Mouse (Mus musculus): ENCODE results near the gene Nphs1.
"Not testable (repeated sequence)": the region's sequence is repeated elsewhere in the genome, so short reads cannot be mapped to it uniquely, and the experiment has no call there.

The Nphs1 gene

DNA sequence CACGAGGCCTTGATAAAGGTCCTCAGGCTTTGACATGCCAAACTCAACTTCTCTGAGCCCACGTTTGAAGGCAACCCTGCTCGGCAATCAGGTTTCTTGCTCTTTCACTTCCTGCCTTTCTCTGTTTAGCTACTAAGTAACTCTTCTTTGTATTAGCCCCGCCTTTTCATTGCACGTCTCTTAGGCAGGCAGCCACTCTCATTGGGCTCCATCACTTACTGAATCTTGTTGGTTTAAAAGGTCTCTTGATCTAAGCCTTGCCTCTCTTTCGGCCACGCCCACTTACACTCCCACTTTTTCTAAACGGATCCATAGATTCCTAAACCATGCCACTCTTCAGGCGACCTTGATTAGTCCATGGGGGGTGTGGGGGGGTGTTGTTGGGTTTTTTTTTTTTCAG, 14.4 kb upstream of the Nphs1 start:
- DNase-seq (ENCODE audit: low spot score), result no peak

DNA sequence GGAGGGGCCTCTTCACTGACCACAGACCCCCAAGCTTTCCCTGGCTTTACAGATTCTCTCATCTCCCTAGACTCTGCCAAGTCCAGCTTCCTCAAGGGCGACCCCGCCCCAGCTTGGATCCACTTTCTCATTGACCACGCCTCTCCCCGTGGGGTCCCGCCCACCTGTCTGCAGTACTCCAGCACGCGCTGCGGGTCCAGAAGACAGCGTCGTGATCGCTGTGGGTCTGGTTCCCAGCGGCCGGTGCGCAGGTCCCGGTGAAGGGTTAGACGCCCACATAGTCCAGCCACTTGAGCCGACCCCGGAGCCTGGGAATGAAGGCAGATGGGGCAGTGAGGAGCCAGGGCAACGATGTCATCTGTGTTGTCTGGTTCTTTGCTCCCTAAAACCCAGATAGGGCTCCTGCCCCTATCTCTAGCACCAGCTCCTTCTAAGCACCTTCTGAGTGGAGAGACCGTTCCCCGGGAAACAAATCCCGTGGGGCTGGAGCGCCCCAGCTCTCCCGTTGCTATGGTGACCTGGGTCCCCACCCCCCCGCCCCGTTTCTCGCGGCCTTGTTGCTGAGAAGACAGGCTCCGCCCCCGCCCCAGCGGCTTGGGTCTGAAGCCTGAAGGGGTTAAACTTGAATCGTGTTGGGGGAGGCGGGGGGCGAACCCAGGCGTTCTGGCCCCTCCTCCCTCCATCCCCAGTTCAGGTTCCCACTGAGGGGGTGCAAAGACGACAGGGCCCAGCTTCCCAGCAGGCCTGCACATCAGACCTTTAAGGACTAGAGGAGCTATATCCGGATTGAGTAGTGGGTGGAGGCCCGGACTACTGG, 13.8 kb upstream of the Nphs1 start:
- DNase-seq (ENCODE audit: low spot score), result peak; percentile 31

DNA sequence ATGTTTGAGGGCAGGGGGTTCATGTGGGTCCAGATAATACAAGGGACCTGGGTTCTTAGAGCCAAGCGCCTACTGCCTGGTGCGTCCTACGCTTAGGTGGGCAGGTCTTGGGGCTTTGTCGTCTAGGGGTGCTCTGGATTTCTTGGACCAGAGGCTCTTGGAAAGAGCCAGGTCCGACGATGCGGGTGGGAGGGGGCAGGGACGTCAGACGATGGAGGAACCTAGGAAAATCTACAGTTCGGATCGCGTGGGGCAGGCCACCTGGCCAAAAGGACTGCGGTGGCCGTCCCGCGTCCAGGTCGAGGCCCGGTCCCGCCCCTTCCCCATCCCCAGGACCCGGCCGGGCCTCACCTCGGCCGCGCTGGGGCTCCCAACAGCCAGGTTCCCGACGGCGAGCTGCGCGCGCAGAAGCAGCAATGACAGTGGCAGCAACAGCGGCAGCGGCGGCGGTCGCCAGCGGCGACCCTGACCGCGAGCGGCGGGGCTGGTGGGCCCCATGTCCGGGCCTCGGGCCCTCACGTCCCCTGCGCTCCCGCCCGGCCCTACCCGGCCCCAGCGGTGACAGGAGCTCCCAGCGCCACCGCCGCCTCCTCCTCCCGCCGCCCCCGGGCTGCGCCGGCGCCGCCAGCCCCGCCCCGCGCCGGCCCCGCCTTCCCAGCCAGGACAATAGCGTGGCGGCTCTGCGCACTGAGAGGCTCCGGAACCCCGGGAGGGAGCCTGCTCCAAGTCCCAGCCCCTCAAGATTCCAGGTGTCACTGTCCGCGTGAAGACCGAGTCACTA, 13.0 kb upstream of the Nphs1 start, which contains the start of gene Aplp1:
Gene Aplp1, minus strand, starts transcription at position 565 of the 781 bp plus-strand sequence.
- DNase-seq (ENCODE audit: low spot score), result no peak

GRCm38 (mm10) chr7:30450241-30450640, 7.9 kb upstream of the Nphs1 start:
- DNase-seq (ENCODE audit: low spot score), result no peak

DNA sequence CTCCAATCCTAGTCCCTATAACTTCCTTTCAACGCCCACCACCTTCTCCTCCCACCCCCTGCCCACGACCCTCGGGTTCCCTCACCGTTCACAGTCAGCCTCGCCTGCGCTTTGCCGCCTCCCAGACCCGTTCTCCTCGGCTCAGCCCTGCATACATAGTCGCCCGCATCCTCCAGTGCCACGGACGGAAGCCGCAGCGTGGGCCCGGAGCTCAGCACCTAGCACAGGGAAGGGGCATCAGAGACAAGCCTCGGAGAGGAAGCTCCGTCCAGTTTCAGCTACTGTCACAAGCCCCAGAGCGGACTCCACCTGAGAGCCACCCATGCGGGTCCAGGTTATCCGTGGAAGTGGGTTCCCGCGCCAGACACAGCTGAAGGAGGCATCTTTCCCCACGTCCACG, 4.8 kb upstream of the Nphs1 start:
- DNase-seq (ENCODE audit: low spot score), result no peak

DNA sequence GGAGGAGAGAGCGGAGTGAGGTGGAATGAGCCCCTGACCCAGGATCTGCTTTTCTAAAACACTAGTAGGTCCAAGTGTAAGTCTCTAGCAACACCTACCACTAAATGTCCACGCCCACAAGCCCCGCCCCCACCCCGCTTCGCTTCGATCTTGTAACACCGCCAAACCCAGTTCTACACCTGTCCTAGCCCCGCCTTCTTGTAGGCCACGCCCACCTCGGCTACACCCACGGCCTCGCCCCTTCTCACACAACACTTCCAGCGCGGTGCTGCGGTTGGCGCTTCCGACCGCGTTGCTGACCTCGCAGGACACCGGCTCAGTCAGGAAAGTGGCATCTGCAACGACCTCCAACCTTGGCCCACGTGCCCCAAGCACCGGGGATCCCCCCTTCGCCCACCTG, 4.3 kb upstream of the Nphs1 start:
- DNase-seq (ENCODE audit: low spot score), result no peak

GRCm38 (mm10) chr7:30454259-30454658, 3.9 kb upstream of the Nphs1 start:
- DNase-seq (ENCODE audit: low spot score), result no peak

DNA sequence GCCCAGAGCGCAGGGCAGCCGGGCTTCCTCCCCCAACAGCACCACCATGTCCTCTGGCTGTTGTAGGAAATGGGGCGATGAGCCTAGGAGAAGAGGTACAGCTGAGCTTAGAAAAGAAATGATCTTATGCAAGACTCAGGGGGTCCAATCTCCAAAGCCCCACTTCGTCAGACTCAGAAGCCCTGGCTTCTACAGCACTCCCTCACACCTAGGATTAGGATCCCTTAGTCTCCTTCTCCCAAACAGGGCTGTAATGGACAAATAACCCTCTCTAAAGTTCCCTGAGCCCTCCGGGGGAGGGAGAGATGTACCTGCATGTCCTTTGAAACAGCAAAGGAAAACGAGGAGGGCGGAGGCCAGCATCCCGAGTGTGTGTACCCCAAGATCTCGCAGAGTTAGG, 1.6 kb upstream of the Nphs1 start:
- DNase-seq (ENCODE audit: low spot score), result no peak

DNA sequence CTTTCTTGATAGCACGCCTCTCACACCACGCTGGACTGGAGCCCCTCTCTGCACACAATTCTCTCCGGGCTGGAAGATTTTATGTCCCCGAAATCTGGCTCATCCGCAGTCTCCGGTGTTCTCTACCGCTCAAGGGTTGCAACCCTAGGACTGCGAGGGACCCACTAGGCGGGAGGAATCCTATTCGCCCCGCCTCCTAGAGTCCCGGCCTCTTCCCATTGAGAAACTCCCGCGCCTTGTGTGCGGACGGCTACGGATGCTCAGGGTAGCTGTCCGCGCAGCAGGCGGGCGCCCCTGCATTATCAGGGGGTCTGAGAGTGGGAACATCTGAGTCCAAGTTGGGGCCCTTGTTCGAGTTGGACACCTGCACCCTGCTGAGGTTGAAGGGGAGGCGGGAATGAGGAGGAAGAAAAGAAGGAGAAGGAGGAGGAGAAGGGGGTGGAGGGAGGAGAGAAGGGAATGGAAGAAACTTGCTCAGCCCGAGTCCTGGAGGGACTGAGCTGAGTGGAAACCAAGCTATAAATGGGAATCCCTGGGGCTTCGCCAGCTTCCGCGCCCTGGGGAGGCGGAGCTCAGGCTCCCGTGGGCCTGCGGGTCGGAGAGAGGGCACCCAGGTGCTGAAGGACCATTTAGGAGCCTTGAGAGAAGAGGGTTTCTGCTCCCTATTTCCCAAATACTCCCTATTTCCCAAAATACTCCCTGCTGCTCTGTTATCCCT, 1.0 kb upstream of the Nphs1 start:
- no peak for DNase-seq (ENCODE audit: low spot score)

DNA sequence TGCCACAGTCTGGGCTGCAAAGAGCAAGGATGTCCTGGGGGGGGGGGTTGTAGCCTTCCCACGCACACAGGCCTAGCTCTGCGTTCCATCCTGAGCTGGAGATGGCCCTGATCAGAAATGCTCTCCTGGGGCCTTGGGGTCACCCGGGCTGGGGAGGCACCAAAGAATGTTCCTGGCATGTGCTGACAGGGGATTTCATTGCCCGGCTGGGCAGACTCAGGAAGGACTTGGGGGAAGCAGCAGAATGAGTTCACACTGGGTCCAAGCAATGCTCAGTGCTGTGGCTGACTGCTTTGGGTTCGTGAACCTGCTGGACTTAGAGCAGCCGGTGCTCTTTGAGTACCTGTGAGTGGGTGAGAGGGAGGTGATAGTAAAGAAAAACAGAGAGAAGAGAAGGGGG, 1.4 kb downstream of the Nphs1 start:
- DNase-seq (ENCODE audit: low spot score), result no peak

- no peak for DNase-seq (ENCODE audit: low spot score)
These were observed 5.5 kb downstream of the Nphs1 start for GRCm38 (mm10) chr7:30463568-30463967.

- DNase-seq (ENCODE audit: low spot score), result no peak
These were observed 5.9 kb downstream of the Nphs1 start for GRCm38 (mm10) chr7:30463996-30464395.

GRCm38 (mm10) chr7:30464816-30465300, 6.7 kb downstream of the Nphs1 start:
- DNase-seq (ENCODE audit: low spot score), result no peak

DNA sequence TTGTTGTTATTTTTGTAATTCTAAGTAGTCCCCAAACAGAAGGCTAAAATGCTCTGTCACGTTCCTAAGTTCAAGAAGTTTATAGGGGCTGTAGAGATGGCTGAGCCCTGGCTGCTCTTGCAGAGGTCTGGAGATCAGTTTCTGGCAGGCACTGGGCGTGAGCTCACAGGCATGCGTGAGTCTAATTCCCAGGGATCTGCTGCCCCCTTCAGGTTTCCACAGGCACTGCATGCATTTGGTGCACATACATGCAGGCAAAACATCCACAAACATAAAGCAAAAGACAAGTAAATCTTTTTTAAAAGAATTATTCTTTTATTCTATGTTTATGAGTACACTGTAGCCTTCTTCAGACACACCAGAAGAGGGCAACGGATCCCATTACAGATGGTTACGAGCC, 14.3 kb downstream of the Nphs1 start:
- no peak for DNase-seq (ENCODE audit: low spot score)

DNA sequence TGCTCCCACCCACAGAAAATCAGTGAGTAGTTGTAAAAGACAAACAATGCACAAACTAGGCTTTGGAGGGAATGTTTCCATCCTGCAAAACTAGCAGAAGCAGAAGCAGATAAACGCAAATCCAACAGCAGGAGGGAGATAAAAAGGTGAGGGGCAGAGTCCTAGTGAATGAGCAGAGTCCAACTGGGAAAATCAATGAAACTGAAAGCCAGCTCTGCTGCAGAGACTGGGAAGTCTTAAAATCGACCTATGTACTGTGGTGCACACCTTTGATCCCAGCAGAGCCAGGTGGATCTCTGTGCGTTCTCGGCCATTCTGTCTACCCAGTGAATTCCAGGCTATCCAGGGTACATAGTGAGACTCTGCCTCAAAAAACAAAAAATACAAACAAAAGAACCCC, 16.9 kb downstream of the Nphs1 start:
- no peak for DNase-seq (ENCODE audit: low spot score)

DNA sequence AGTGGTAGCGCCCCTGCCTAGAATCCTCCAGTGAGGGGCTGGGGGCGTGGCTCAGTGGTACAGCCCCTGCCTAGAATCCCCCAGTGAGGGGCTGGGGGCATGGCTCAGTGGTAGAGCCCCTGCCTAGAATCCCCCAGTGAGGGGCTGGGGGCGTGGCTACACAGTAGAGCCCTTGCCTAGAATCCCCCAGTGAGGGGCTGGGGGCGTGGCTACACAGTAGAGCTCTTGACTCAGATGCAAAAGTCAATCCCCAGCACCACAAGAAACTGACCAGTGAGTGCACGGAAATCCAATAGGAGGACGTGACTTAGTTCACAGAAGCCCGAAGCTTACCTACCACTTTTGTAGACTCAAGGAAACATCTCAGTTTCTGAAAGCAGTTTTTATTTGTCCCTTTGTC, 18.0 kb downstream of the Nphs1 start:
- not testable (repeated sequence) for DNase-seq (ENCODE audit: low spot score)

DNA sequence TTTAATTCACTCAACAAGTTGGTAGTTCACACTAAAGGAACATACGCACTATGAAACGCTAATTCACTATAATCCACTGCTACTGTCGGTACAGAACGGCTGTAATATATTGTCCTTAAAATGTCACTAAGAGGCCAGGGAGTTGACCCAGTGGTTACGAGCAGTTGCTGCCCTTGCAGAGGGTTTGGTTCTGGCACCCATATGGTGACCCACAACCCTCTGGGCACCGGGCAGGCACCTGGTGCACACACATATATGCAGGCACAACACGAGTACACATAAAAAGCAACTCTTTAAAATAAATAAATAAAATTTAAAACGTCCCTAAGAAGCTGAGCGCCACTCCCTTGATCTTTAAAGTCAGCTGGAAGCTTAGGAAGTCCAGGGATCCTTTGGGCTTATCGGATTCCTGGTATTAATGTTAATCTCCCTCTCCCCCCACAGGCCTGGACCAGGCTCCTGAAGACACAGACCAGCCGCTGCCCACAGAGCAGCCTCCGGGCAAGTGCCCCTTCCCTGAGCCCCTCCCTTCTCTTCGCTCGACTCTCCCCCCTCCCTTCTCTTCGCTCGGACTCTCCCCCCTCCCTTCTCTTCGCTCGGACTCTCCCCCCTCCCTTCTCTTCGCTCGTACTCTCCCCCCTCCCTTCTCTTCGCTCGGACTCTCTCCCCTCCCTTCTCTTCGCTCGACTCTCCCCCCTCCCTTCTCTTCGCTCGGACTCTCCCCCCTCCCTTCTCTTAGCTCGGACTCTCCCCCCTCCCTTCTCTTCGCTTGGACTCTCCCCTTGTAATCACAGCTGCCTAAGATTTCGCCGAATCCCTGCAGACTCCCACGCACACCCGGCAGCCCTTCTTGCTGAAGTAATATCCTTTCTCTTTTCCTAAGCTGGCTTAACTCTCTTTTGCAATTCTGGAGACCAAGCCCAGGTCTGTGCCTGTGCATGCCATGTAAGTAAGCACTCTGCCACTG, 19.6 kb downstream of the Nphs1 start:
- no peak for DNase-seq (ENCODE audit: low spot score)

DNA sequence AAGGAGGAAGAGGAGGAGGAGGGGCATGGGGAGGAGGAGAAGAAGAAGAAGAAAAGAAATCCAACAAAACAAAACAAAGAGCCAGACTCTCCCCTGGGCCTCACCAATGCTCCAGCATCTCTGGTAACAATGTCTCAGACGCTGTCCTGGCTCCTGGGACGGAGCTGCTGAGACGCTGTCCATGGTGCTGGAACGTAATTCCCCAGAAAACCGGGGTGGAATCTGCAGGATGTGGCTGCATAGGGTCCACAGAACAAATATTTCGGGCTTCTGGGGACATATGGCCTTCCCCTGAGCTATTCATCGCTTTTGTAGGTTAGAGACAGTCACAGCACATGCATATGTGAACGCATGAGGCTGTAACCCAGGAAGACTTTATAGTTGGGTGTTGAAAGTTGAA, 26.1 kb downstream of the Nphs1 start:
- no peak for DNase-seq (ENCODE audit: low spot score)

GRCm38 (mm10) chr7:30490251-30490956, 32.3 kb downstream of the Nphs1 start:
- DNase-seq (ENCODE audit: low spot score), result no peak

- no peak for DNase-seq (ENCODE audit: low spot score)
These were observed 32.8 kb downstream of the Nphs1 start for GRCm38 (mm10) chr7:30490957-30491307.

DNA sequence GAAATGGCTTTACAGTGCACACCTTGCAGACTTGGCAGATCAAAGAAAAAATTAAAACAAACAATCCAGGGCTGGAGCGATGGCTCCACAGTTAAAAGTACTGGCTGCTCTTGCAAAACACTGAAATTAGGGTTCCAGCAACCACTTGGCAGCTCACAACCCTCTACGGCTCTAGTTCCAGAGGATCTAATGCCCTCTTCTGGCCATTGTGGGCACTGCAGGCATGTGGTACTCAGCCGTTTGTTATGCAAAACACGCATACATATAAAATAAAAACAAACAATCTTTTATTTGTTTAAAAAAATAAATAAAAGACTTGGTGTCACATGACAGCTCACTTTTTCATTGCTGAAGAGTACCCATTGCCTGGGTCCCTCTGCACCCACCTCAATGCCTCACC, 34.6 kb downstream of the Nphs1 start:
- DNase-seq (ENCODE audit: low spot score), result no peak
